Mouse (Mus musculus) cerebellum, adult 2 months (tissue): ENCODE measurements around the gene Cntrl. TPM values are rescaled to one million over a fixed set of nuclear protein-coding genes. Genes with fewer than 3 reads are reported as not detected.

Experiments
- DNase-seq, 2 experiments: peaks; one replicate each; pipeline ENCODE4 v3.0.0; 2021
- H3K27ac ChIP-seq: fragments of 200-500 bp; 2 replicates; pipeline ENCODE4 v1.5.1; 2012; ENCODE audit warnings: low read length, control low read depth, inconsistent platforms; ENCODE audit not compliant: insufficient read depth
- H3K27me3 ChIP-seq: fragments of 200-500 bp; 2 replicates; pipeline ENCODE4 v1.6.1; 2012; ENCODE audit warnings: inconsistent platforms, mild to moderate bottlenecking, low read length, moderate library complexity; ENCODE audit not compliant: control insufficient read depth, insufficient read depth
- H3K4me1 ChIP-seq: fragments of 200-500 bp; 2 replicates; pipeline ENCODE4 v1.6.1; 2011; ENCODE audit warnings: low read length; ENCODE audit not compliant: control insufficient read depth, insufficient read depth
- H3K4me3 ChIP-seq: fragments of 200-500 bp; replicated peaks from 2 replicates; pipeline ENCODE3; 2011; ENCODE audit warnings: mild to moderate bottlenecking, low read depth, low read length, control low read depth; ENCODE audit not compliant: insufficient read depth
- CTCF ChIP-seq: fragments of 200-500 bp; IDR thresholded peaks from 2 replicates; pipeline ENCODE4 v1.5.1; 2011; ENCODE audit warnings: low read depth, mild to moderate bottlenecking, control low read depth, low read length, moderate library complexity, borderline replicate concordance; ENCODE audit not compliant: insufficient read depth
- POLR2A ChIP-seq: fragments of 200-500 bp; IDR thresholded peaks from 2 replicates; pipeline ENCODE4 v1.6.1; 2011; ENCODE audit warnings: low read length, control low read depth, borderline replicate concordance; ENCODE audit not compliant: insufficient read depth
- WGBS: fragments of 180-500 bp; shearing (Covaris S2); methylation state at CpG from one replicate; pipeline ENCODE4 v1.1.7; 2018; 5-methylcytosine and 5-hydroxymethylcytosine counted together
- polyA plus RNA-seq: library from polyadenylated mRNA; depleted of rRNA; stranded (reverse); fragments of >200 nt; gene quantifications from 2 replicates; pipeline ENCODE4 v1.2.3, GENCODE M21; 2012

Gene Cntrl
- polyA plus RNA-seq, 1 experiment: 15.7 TPM

GRCm38 (mm10) chr2:35183115-35183673 is 73.9 kb downstream of the Cntrl start:
- H3K27ac ChIP-seq: no peak overlapping the region
- H3K27me3 ChIP-seq: no peaks in the 10 kb centered on the region
- H3K4me1 ChIP-seq: no peaks in the 10 kb centered on the region
- H3K4me3 ChIP-seq: no peak overlapping the region
- WGBS: 79% methylated on average over 6 of the region's 6 CpGs
- no peak for DNase-seq
- TF ChIP-seq CTCF (no peak), POLR2A (no peak)

- DNase-seq: no peak
- H3K4me1 ChIP-seq: no peaks in the 10 kb centered on the region; the same call in 1 of the 2 replicates
- no peak for TF ChIP-seq POLR2A
- 63% methylated on average over 5 of the region's 5 CpGs for WGBS
- no peaks in the 10 kb centered on the region for H3K27me3 ChIP-seq
- H3K27ac ChIP-seq: no peak overlapping the region
- no peak overlapping the region for H3K4me3 ChIP-seq
These were observed 79.6 kb downstream of the Cntrl start for GRCm38 (mm10) chr2:35188929-35189328.

GRCm38 (mm10) chr2:35193976-35194375 is 84.7 kb downstream of the Cntrl start:
- Histone ChIP-seq H3K27ac (no peak overlapping the region), H3K4me3 (no peak overlapping the region), H3K27me3 (no peaks in the 10 kb centered on the region), H3K4me1 (no peaks in the 10 kb centered on the region; the same call in 1 of the 2 replicates)
- no peak for DNase-seq
- TF ChIP-seq CTCF (no peak), POLR2A (no peak)
- 84% methylated on average over 1 of the region's 1 CpGs for WGBS

- Histone ChIP-seq H3K4me1 (no peaks in the 10 kb centered on the region; the same call in 1 of the 2 replicates), H3K4me3 (no peak overlapping the region)
- TF ChIP-seq CTCF (no peak), POLR2A (no peak)
These were observed 86.6 kb downstream of the Cntrl start for GRCm38 (mm10) chr2:35195626-35196544.

GRCm38 (mm10) chr2:35199541-35199940 is 90.2 kb downstream of the Cntrl start:
- H3K4me1 ChIP-seq: no peaks in the 10 kb centered on the region
- no peak for DNase-seq
- WGBS: 2% methylated on average over 5 of the region's 5 CpGs
- H3K27ac ChIP-seq: no peak overlapping the region
- H3K4me3 ChIP-seq: peak overlapping the region; percentile 71
- TF ChIP-seq CTCF: no peak
- no peak for TF ChIP-seq POLR2A
- H3K27me3 ChIP-seq: no peaks in the 10 kb centered on the region

More at GRCm38 (mm10) chr2:35195626-35196544, 86.6 kb downstream of the Cntrl start:
- WGBS: 72% methylated on average over 6 of the region's 6 CpGs
- H3K27me3 ChIP-seq: no peaks in the 10 kb centered on the region
- no peak overlapping the region for H3K27ac ChIP-seq
- no peak for DNase-seq

GRCm38 (mm10) chr2:35199971-35200897 is 90.9 kb downstream of the Cntrl start:
- H3K27me3 ChIP-seq: no peaks in the 10 kb centered on the region
- TF ChIP-seq CTCF (no peak), POLR2A (no peak)
- peak overlapping the region; percentile 88 for H3K27ac ChIP-seq
- under 1% methylated on average over 90 of the region's 90 CpGs for WGBS
- no peaks in the 10 kb centered on the region for H3K4me1 ChIP-seq
- peak overlapping the region; percentile 71 for H3K4me3 ChIP-seq
- DNase-seq: no peak

- Histone ChIP-seq H3K27me3 (no peaks in the 10 kb centered on the region), H3K4me1 (no peaks in the 10 kb centered on the region), H3K4me3 (peak within 1 kb of the TSS; percentile 71), H3K27ac (peak within 1 kb of the TSS; percentile 88)
- TF ChIP-seq POLR2A (peak; percentile 98), CTCF (no peak)
- peak; percentile 100 for DNase-seq
- WGBS: under 1% methylated on average over 47 of the region's 47 CpGs
These were observed 91.8 kb downstream of the Cntrl start, which contains the start of gene Rab14 for GRCm38 (mm10) chr2:35200898-35201668. Rab14 (minus strand) TSS chr2:35201120.
